Mouse (Mus musculus): ENCODE measurements around the gene Gm13304. TPM values are rescaled to one million over a fixed set of nuclear protein-coding genes. Genes with fewer than 3 reads are reported as not detected.
"Not testable (repeated sequence)": the region's sequence is repeated elsewhere in the genome, so short reads cannot be mapped to it uniquely, and the experiment has no call there.

Gene Gm13304
- polyA plus RNA-seq (2014; fragmentation: Nextera tagmentation; extraction: Ambion mirVana): 2.5 TPM in 1 of 2 replicates, not detected in the other

- H3K9me3 ChIP-seq (ENCODE audit: low read depth, low read length); ATAC-seq (ENCODE audit: insufficient read depth); H3K4me3 ChIP-seq (ENCODE audit: low read depth, low read length); H3K4me2 ChIP-seq; H3K27me3 ChIP-seq (ENCODE audit: insufficient read depth, low read length); H3K27ac ChIP-seq (ENCODE audit: low read depth); H3K4me1 ChIP-seq (ENCODE audit: insufficient read depth); DNase-seq; H3K9ac ChIP-seq; H3K36me3 ChIP-seq (ENCODE audit: insufficient read depth): not testable (repeated sequence)
- WGBS: no CpG with 5 or more reads among the region's 5 CpGs
Observed at GRCm38 (mm10) chr4:42114517-42114916, at the start of gene Gm13304. Gene Gm13304 (plus strand): TSS chr4:42114817.

- not testable (repeated sequence) for H3K27ac ChIP-seq (ENCODE audit: low read depth); H3K9me3 ChIP-seq (ENCODE audit: low read depth, low read length); H3K36me3 ChIP-seq (ENCODE audit: insufficient read depth); H3K9ac ChIP-seq; H3K4me3 ChIP-seq (ENCODE audit: low read depth, low read length); H3K4me1 ChIP-seq (ENCODE audit: insufficient read depth); H3K27me3 ChIP-seq (ENCODE audit: insufficient read depth, low read length); H3K4me2 ChIP-seq; DNase-seq; ATAC-seq (ENCODE audit: insufficient read depth)
- WGBS: no CpG with 5 or more reads among the region's 2 CpGs
Observed at GRCm38 (mm10) chr4:42090907-42091306, 23.7 kb upstream of the Gm13304 start, which contains the start of gene Gm3893. Gene Gm3893 (plus strand): TSS chr4:42091207.

- not testable (repeated sequence) for H3K27ac ChIP-seq (ENCODE audit: low read depth); DNase-seq; H3K4me3 ChIP-seq (ENCODE audit: low read depth, low read length); H3K36me3 ChIP-seq (ENCODE audit: insufficient read depth); H3K9me3 ChIP-seq (ENCODE audit: low read depth, low read length); ATAC-seq (ENCODE audit: insufficient read depth); H3K9ac ChIP-seq; H3K4me1 ChIP-seq (ENCODE audit: insufficient read depth); H3K27me3 ChIP-seq (ENCODE audit: insufficient read depth, low read length); H3K4me2 ChIP-seq
- no CpG with 5 or more reads among the region's 9 CpGs for WGBS
Observed at GRCm38 (mm10) chr4:42153136-42153535, 38.5 kb downstream of the Gm13304 start, which contains the start of gene Gm13306. Gene Gm13306 (plus strand): TSS chr4:42153436.

Other genes with a start within 250 kb of the Gm13304 start
- 34.1 and 34.8 TPM in 2 replicates for gene Gm21541, start 211.2 kb upstream of the Gm13304 start, polyA plus RNA-seq (2014; fragmentation: Nextera tagmentation; extraction: Ambion mirVana)
- 0.87 and 0.88 TPM in 2 replicates for gene Gm20878, start 173.2 kb upstream of the Gm13304 start, polyA plus RNA-seq (2014; fragmentation: Nextera tagmentation; extraction: Ambion mirVana)
- gene Fam205a4, start 148.8 kb upstream of the Gm13304 start, polyA plus RNA-seq (2014; fragmentation: Nextera tagmentation; extraction: Ambion mirVana): 0.11 TPM in 1 of 2 replicates, not detected in the other
- gene Gm21093, start 80.1 kb upstream of the Gm13304 start, polyA plus RNA-seq (2014; fragmentation: Nextera tagmentation; extraction: Ambion mirVana): not detected in 2 replicates
- not detected in 2 replicates for gene Gm3893, start 23.6 kb upstream of the Gm13304 start, polyA plus RNA-seq (2014; fragmentation: Nextera tagmentation; extraction: Ambion mirVana)
- gene Gm13306, start 38.6 kb downstream of the Gm13304 start, polyA plus RNA-seq (2014; fragmentation: Nextera tagmentation; extraction: Ambion mirVana): not detected in 2 replicates
- gene Gm13305, start 53.8 kb downstream of the Gm13304 start, polyA plus RNA-seq (2014; fragmentation: Nextera tagmentation; extraction: Ambion mirVana): not detected in 2 replicates
- gene Gm10600, start 125.8 kb downstream of the Gm13304 start, polyA plus RNA-seq (2014; fragmentation: Nextera tagmentation; extraction: Ambion mirVana): not detected in 2 replicates
- gene Ccl21b, start 140.9 kb downstream of the Gm13304 start, polyA plus RNA-seq (2014; fragmentation: Nextera tagmentation; extraction: Ambion mirVana): 0.61 and 2.1 TPM in 2 replicates
- gene Gm21953, start 179.4 kb downstream of the Gm13304 start, polyA plus RNA-seq (2014; fragmentation: Nextera tagmentation; extraction: Ambion mirVana): not detected in 2 replicates
- 0.16 TPM in 1 of 2 replicates, not detected in the other for gene Fam205a3, start 203.5 kb downstream of the Gm13304 start, polyA plus RNA-seq (2014; fragmentation: Nextera tagmentation; extraction: Ambion mirVana)

Data from lung, embryonic 14.5 days (tissue).